Mouse (Mus musculus) bone marrow, adult 2 months (tissue): ENCODE measurements around the gene Tcf21. TPM values are rescaled to one million over a fixed set of nuclear protein-coding genes. Genes with fewer than 3 reads are reported as not detected.

Source experiments
- H3K27ac ChIP-seq: fragments of 200-500 bp; 2 replicates; pipeline ENCODE4 v1.5.1; 2012; ENCODE audit warnings: low read depth, mild to moderate bottlenecking, control low read depth, inconsistent platforms, low read length; ENCODE audit not compliant: control insufficient read depth, poor library complexity, insufficient read depth
- H3K4me1 ChIP-seq: fragments of 200-500 bp; 2 replicates; pipeline ENCODE4 v1.6.1; 2011; ENCODE audit warnings: low read length; ENCODE audit not compliant: control insufficient read depth, insufficient read depth
- H3K4me3 ChIP-seq: fragments of 200-500 bp; replicated peaks from 2 replicates; pipeline ENCODE3; 2011; ENCODE audit warnings: mild to moderate bottlenecking, low read depth, low read length, control low read depth; ENCODE audit not compliant: control insufficient read depth
- CTCF ChIP-seq: fragments of 200-500 bp; IDR thresholded peaks from 2 replicates; pipeline ENCODE4 v1.5.1; 2011; ENCODE audit warnings: low read length, control low read depth; ENCODE audit not compliant: control insufficient read depth, insufficient read depth
- POLR2A ChIP-seq: fragments of 200-500 bp; IDR thresholded peaks from 2 replicates; pipeline ENCODE4 v1.6.1; 2011; ENCODE audit warnings: low read depth, mild to moderate bottlenecking, control low read depth, low read length, borderline replicate concordance; ENCODE audit not compliant: control insufficient read depth
- WGBS: fragments of 180-500 bp; shearing (Covaris S2); methylation state at CpG from one replicate; pipeline ENCODE4 v1.1.7; 2018; 5-methylcytosine and 5-hydroxymethylcytosine counted together
- polyA plus RNA-seq: library from polyadenylated mRNA; stranded (reverse); fragments of >200 nt; gene quantifications from 2 replicates; pipeline ENCODE4 v1.2.4, GENCODE M21; 2011; ENCODE audit warnings: low replicate concordance; ENCODE audit not compliant: missing spikeins, insufficient read depth, insufficient read length

Tcf21 gene
- polyA plus RNA-seq = not detected in 2 replicates

GRCm38 (mm10) chr10:22819871-22820590 is at the start of gene Tcf21:
Gene Tcf21 (minus strand): TSS chr10:22820174.
- no peak for TF ChIP-seq POLR2A
- no peak for TF ChIP-seq CTCF
- 6% methylated on average over 20 of the region's 20 CpGs for WGBS
- Histone ChIP-seq H3K4me1 (no peaks in the 10 kb centered on the region), H3K4me3 (no peak within 1 kb of the TSS), H3K27ac (no peak within 1 kb of the TSS)

GRCm38 (mm10) chr10:22868386-22868918 is 48.5 kb upstream of the Tcf21 start:
- H3K4me3 ChIP-seq = no peak overlapping the region
- TF ChIP-seq POLR2A = no peak
- WGBS = 40% methylated on average over 8 of the region's 8 CpGs

DNA sequence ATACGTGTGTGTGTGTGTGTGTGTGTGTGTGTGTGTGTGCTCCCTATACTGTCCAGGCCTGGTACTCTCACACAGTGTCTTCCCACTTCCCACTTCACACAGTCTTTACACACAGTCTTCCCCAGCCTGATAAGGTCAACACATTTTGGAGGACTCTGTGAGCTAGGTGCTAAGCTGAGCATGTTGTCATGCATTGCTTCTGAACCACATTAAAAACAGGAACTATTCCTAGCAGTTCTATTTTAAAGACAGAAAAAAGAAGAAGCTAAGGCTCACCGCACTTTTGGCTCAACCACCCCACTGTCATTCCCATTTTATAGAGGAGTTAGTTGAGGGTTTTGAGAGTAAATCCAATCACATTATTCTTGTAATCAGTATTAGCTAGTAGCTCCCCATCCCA is 47.2 kb upstream of the Tcf21 start:
- H3K4me1 ChIP-seq = no peaks in the 10 kb centered on the region; the same call in 1 of the 2 replicates
- WGBS = 51% methylated on average over 2 of the region's 2 CpGs
- no peak overlapping the region for H3K4me3 ChIP-seq
- H3K27ac ChIP-seq = no peak overlapping the region
- TF ChIP-seq CTCF (no peak), POLR2A (no peak)

More at GRCm38 (mm10) chr10:22868386-22868918, 48.5 kb upstream of the Tcf21 start:
- Histone ChIP-seq H3K27ac (no peak overlapping the region), H3K4me1 (no peaks in the 10 kb centered on the region; the same call in 1 of the 2 replicates)

DNA sequence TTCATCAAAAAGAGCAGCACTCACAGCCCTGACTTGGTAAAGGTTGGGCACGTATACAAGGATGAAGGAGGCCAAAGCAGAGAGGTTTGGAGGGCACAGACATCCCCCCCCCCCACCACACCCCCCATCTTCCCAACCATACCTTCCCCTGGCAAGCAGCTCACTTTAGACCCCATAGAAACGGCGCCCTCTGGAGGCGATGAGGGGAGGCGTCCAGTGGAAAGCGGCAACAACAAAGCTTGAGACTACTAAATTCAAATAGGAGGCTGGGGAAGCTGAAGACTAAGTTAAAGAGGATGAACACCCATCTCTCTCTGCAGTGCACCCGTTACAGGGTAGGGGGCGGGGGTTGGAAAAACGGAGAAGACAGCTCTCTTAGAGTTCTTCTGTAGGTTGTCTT is 38.1 kb upstream of the Tcf21 start:
- Histone ChIP-seq H3K27ac (no peak overlapping the region), H3K4me3 (no peak overlapping the region), H3K4me1 (no peaks in the 10 kb centered on the region)
- WGBS = 43% methylated on average over 9 of the region's 9 CpGs
- TF ChIP-seq CTCF = peak; percentile 8; the same call in 1 of the 2 replicates
- no peak for TF ChIP-seq POLR2A

DNA sequence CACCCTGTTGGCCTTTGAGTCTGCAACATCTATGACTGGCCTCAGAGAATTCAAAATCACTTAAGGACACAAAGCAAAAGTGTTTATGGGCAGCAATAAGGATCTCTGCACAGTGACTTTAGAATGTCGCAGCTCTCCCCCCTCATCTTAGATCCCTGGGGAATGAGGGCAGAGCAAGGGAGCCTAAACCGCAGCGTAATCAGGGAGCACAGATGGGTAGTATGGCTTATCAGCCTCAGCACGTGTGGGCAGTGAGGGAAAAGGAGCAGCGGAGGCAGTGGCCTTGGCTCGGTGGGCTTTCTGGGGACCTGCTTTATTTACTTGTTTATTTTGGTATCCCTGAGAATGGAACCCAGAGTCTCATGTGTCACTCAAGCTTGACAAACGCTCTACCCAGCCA is 34.4 kb upstream of the Tcf21 start:
- Histone ChIP-seq H3K27ac (no peak overlapping the region), H3K4me1 (no peaks in the 10 kb centered on the region), H3K4me3 (no peak overlapping the region)
- WGBS = 59% methylated on average over 7 of the region's 7 CpGs
- TF ChIP-seq POLR2A (no peak), CTCF (no peak)

DNA sequence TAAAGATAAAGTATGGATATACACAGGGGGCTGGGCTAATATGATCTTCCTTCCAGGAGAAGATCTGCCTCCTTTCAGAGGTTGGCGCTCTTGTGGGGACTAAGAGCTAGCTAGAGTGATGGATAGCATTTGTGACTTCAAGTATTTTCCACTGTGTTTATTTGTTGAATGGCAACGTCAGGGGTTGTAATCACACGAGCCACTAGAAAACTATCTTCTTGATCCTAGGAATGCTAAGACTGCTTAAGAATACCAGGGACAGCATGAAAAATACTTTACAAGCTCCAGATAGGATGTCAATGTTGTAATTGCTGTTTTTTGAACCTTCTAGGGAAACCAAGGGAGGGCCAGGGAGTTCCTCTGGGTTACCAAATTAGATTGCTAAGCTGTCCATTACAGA is 25.4 kb upstream of the Tcf21 start:
- Histone ChIP-seq H3K27ac (no peak overlapping the region), H3K4me3 (no peak overlapping the region), H3K4me1 (no peaks in the 10 kb centered on the region)
- no peak for TF ChIP-seq POLR2A
- TF ChIP-seq CTCF = no peak
- WGBS = 49% methylated on average over 3 of the region's 3 CpGs

DNA sequence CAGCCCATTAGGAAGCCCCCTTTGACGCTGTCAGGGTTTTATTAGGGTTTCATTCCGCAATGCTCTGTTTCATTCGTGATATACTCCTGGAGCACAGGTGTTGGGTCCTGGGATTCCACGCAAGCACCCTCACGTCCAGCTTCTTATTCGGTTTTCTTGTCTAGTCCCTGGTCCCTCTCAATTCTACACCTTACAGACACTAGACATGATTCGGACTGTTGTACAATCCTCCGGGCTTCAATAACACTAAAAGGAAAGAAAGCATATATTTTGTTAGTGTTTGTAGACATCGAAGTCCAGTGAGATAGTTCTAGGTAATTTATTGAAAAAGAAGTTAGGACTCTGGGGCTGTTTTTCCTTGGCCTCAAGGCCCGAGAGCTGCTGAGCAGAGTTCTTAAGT is 24.8 kb upstream of the Tcf21 start:
- WGBS = 36% methylated on average over 10 of the region's 10 CpGs
- Histone ChIP-seq H3K4me1 (no peaks in the 10 kb centered on the region), H3K4me3 (no peak overlapping the region), H3K27ac (no peak overlapping the region)
- TF ChIP-seq CTCF (no peak), POLR2A (no peak)

DNA sequence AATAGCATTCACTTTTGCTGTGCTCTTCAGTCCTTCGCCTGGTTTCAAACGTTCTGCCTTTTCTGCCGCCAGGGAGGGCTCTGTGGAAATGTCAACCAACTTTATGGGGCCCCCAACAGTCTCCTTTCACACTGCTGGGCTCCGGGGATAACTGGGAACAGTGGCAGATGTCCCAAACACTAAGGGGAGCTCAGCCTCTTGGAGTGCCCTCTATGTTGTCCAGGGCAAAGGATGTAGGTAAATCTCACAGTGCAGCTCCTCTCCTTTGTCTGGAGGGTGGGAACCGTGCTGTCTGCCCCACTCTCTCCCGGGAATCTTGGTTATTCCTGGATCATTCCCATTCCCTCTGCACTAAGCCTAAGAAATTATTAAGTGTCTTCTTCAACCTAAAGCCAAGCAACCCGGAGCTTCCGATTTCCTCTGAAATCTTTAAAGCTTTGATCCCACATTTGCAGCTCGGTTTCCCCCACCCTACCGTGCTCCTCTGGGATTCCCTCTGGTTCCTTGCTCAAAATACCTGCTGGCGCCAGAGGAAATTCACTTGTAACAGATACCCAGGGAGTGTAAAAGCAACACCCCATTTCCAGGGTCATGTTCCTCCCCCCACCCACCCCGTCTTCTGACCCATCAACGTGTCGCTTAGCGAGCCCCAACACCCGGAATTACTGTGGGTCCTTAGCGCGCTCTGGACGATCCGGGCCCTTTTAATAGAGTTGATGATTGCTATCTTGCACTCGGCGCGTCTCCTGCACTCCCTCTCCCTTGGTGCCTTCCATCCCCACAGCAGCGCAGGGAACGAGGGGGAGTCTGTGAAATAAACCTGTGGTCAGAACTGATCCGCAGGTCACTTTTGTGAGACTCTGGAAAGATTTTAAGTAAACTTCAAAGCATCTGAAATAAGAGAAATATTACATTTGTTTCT is 23.7 kb upstream of the Tcf21 start:
- no peak overlapping the region for H3K27ac ChIP-seq
- 4% methylated on average over 26 of the region's 26 CpGs for WGBS

More for the DNA sequence above, 23.7 kb upstream of the Tcf21 start:
- TF ChIP-seq POLR2A = no peak
- no peak for TF ChIP-seq CTCF
- H3K4me1 ChIP-seq = no peaks in the 10 kb centered on the region
- no peak overlapping the region for H3K4me3 ChIP-seq
